16 mouse cellular contexts compared by ENCODE assay signal in the genomic region with DNA sequence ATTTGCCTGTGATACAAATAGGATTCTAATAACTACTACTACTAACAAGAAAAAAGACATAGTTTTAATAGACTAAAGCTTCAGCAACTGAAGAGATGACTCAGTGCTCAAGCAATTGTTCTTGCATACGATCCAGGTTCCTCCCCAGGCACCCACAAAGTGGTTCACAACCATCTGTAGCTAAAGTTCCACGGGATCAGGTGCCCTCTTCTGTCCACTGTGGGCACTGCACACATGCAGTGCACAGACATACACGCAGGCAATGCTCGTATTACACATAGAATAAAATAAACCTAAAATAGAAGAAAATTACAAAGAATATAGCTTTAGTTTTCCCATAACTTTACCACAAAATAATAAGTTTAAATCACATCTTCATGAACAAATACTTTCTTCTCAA.
A peak's percentile ranks its signal among the peaks of the same experiment; 100 is the strongest.
DNase-seq lines count a peak whose midpoint lies in the region; ATAC-seq and TF ChIP-seq lines count a peak whose summit lies in the region.
"Had no signal": no experiment of that assay in that cellular context is flagged by ENCODE, and none has a peak within 500 bp of the region (broad histone marks: within the 10 kb centered on the region; RNA-seq: fewer than 3 reads in every experiment).

No protein-coding gene starts in this region.

- H3K27me3 ChIP-seq in hindbrain, postnatal 0 days (ENCODE audit: insufficient read depth, low read length) = no peaks in the 10 kb centered on the region
- H3K27me3 ChIP-seq in hindbrain, embryonic 14.5 days (ENCODE audit: control insufficient read depth, insufficient read depth, low read length) = no peaks in the 10 kb centered on the region
- H3K27me3 ChIP-seq in lung, embryonic 14.5 days (ENCODE audit: insufficient read depth, low read length) = no peaks in the 10 kb centered on the region
- H3K27me3 ChIP-seq: limb, embryonic 12.5 days had no signal

- no peak for ATAC-seq in hindbrain, postnatal 0 days
- ATAC-seq in hindbrain, embryonic 14.5 days (ENCODE audit: low FRiP score) = no peak
- no peak for ATAC-seq in lung, embryonic 14.5 days (ENCODE audit: insufficient read depth)

- 0 out of 2 replicates have a peak, but pooled peaks cover 4% of the 10 kb centered on the region for H3K4me1 ChIP-seq in hindbrain, postnatal 0 days (ENCODE audit: insufficient read depth, low read length)
- H3K4me1 ChIP-seq in hindbrain, embryonic 14.5 days (replicated peaks; ENCODE audit: control insufficient read depth, insufficient read depth, low read length) = no peaks in the 10 kb centered on the region
- H3K4me1 ChIP-seq in lung, embryonic 14.5 days (ENCODE audit: insufficient read depth) = no peaks in the 10 kb centered on the region
- H3K4me1 ChIP-seq in embryonic fibroblast, embryonic 13.5 days (ENCODE audit: control insufficient read depth, insufficient read depth, low read length) = no peaks in the 10 kb centered on the region
- H3K4me1 ChIP-seq: limb, embryonic 12.5 days; midbrain, embryonic 10.5 days had no signal

- no peaks in the 10 kb centered on the region for H3K9me3 ChIP-seq in hindbrain, postnatal 0 days (ENCODE audit: low read length)
- no peaks in the 10 kb centered on the region; the same call in 1 of the 2 replicates for H3K9me3 ChIP-seq in hindbrain, embryonic 14.5 days (ENCODE audit: control insufficient read depth, low read length)
- no peaks in the 10 kb centered on the region for H3K9me3 ChIP-seq in lung, embryonic 14.5 days (ENCODE audit: low read depth, low read length)
- H3K9me3 ChIP-seq: limb, embryonic 12.5 days; midbrain, embryonic 10.5 days had no signal

- 80% methylated on average over 4 of the region's 4 CpGs for WGBS in hindbrain, postnatal 0 days
- WGBS in hindbrain, embryonic 14.5 days = 80% methylated on average over 4 of the region's 4 CpGs
- WGBS in lung, embryonic 14.5 days = 72% methylated on average over 4 of the region's 4 CpGs

- no peak for TF ChIP-seq POLR2A in embryonic fibroblast, embryonic 13.5 days (IDR thresholded peaks at IDR 0.05; ENCODE audit: low read depth, low read length)

- H3K27ac ChIP-seq in hindbrain, postnatal 0 days = no peak overlapping the region
- no peak overlapping the region for H3K27ac ChIP-seq in hindbrain, embryonic 14.5 days
- H3K27ac ChIP-seq in lung, embryonic 14.5 days (ENCODE audit: low read depth) = no peak overlapping the region
- no peak overlapping the region for H3K27ac ChIP-seq in embryonic fibroblast, embryonic 13.5 days (ENCODE audit: insufficient read depth, low read length)
- H3K27ac ChIP-seq: limb, embryonic 12.5 days; midbrain, embryonic 10.5 days had no signal

- H3K9ac ChIP-seq in hindbrain, postnatal 0 days (replicated peaks; ENCODE audit: low read length) = no peak overlapping the region
- no peak overlapping the region for H3K9ac ChIP-seq in hindbrain, embryonic 14.5 days
- no peak overlapping the region for H3K9ac ChIP-seq in lung, embryonic 14.5 days
- H3K9ac ChIP-seq: limb, embryonic 12.5 days had no signal

- no peak overlapping the region for H3K4me2 ChIP-seq in hindbrain, postnatal 0 days (ENCODE audit: low read depth, low read length)
- no peak overlapping the region for H3K4me2 ChIP-seq in hindbrain, embryonic 14.5 days (replicated peaks)
- H3K4me2 ChIP-seq in lung, embryonic 14.5 days = no peak overlapping the region
- H3K4me2 ChIP-seq: limb, embryonic 12.5 days had no signal

- peak; percentile 44 for TF ChIP-seq CTCF in hindbrain, postnatal 0 days (IDR thresholded peaks at IDR 0.05; ENCODE audit: low read depth)
- peak; percentile 34; the same call in 1 of the 2 replicates for TF ChIP-seq CTCF in lung, embryonic 14.5 days (IDR thresholded peaks at IDR 0.05; ENCODE audit: low read depth)
- TF ChIP-seq CTCF in embryonic fibroblast, embryonic 13.5 days (IDR thresholded peaks at IDR 0.05; ENCODE audit: borderline replicate concordance, insufficient read depth, low read length) = peak; percentile 27; the same call in 1 of the 2 replicates

- no peak overlapping the region for H3K4me3 ChIP-seq in hindbrain, postnatal 0 days (ENCODE audit: low read length)
- no peak overlapping the region for H3K4me3 ChIP-seq in hindbrain, embryonic 14.5 days (replicated peaks; ENCODE audit: low read length)
- no peak overlapping the region for H3K4me3 ChIP-seq in lung, embryonic 14.5 days (ENCODE audit: low read depth, low read length)
- no peak overlapping the region for H3K4me3 ChIP-seq in embryonic fibroblast, embryonic 13.5 days (ENCODE audit: insufficient read depth, low read length)
- H3K4me3 ChIP-seq: limb, embryonic 12.5 days; midbrain, embryonic 10.5 days had no signal

- peak; percentile 2 for DNase-seq in adrenal gland, postnatal 10 days
- DNase-seq in adrenal gland, postnatal 4 days (ENCODE audit: low spot score in 2 of 2) = no peak
- DNase-seq in hindbrain, postnatal 0 days (ENCODE audit: low spot score) = no peak
- DNase-seq in hindbrain, embryonic 14.5 days (ENCODE audit: low spot score) = no peak
- peak; percentile 3 for DNase-seq in lung, embryonic 14.5 days
- DNase-seq in lung, postnatal 4 days = no peak
- DNase-seq in neural tube, embryonic 10.5 days (ENCODE audit: extremely low spot score, low spot score) = no peak
- DNase-seq: adrenal gland, postnatal 14 days; embryo, embryonic 11 days; heart, postnatal 36 days; kidney, adult 11 months; layer of hippocampus, adult 9-11 months; right cerebral cortex, postnatal 4 days had no signal

- H3K36me3 ChIP-seq in hindbrain, postnatal 0 days (ENCODE audit: insufficient read depth, low read length) = no peaks in the 10 kb centered on the region
- H3K36me3 ChIP-seq in hindbrain, embryonic 14.5 days (replicated peaks; ENCODE audit: control insufficient read depth, insufficient read depth) = no peaks in the 10 kb centered on the region
- H3K36me3 ChIP-seq in lung, embryonic 14.5 days (ENCODE audit: insufficient read depth) = no peaks in the 10 kb centered on the region
- H3K36me3 ChIP-seq: limb, embryonic 12.5 days; midbrain, embryonic 10.5 days had no signal

Comparison
In these comparisons a context has a peak if more than half of its experiments do, and no peak if none do; other contexts are left out.
1. DNase-seq: peak in adrenal gland, postnatal 10 days (single experiment) and lung, embryonic 14.5 days (single experiment); none in adrenal gland, postnatal 4 days (0 of 2), hindbrain, postnatal 0 days (single experiment), hindbrain, embryonic 14.5 days (single experiment), lung, postnatal 4 days (0 of 2) and neural tube, embryonic 10.5 days (single experiment).
2. Peak in every context shown above with its lines, with median percentiles within 50 percentile points of each other: CTCF ChIP-seq.